Mouse (Mus musculus): Measurements from ENCODE around the gene Gdpd3.

DNA sequence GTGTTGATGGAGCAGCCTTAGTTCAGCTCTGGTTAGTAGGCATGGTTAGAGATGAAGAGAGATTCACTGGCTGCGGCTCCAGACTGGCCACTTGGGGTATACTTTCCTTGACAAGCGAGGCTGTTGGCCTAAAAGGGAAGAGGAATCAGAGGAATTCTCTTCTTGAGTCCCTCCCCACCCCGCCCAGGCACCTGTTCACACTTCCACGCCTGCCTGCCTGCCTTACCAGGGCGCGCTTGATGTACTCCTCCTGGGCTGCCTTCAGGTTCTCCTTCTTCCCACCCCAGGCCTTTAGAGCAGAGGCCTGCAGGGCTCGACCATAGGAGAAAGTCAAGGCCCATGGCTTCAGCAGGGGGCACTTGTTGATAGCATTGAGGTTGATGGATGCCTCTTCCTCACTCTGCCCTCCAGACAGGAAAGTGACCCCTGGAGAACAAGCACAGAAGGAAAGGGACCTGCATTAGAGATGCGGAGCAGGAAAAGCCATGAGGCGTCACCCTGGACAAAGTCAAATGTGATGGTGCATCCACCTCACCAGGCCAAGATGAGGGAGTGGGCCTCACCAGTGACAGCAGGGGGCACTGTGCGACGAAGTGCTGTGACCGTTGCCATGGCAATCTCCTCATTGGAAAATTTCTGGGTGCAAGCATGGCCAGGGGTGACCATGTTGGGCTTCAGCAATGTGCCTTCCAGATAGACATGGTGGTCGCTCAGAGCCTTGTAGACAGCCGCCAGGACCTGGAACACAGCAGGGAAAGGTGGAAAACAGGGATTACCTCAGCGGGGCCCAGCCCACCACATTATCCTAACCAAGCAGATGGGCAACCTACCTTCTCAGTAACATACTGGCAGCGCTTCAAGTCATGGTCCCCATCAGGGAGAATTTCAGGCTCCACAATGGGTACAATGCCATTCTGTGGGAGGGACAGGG lies 29.5 kb downstream of the Gdpd3 start:
- TF ChIP-seq CTCF (conservative IDR thresholded peaks at IDR 0.05 in 1 of 2, IDR thresholded peaks at IDR 0.05 in 1 of 2; ENCODE audit: low read depth in 2 of 2, low read length in 2 of 2) (peak in 1 of 2 experiments; percentile 39; a peak in 2 of 4 replicates), ZNF384 (IDR thresholded peaks at IDR 0.05; ENCODE audit: low read depth, low read length) (no peak), POLR2A (IDR thresholded peaks at IDR 0.05; ENCODE audit: low read depth, low read length) (no peak)

All from CH12.LX (cell line).